Mouse (Mus musculus): Measurements from ENCODE around the gene Ly6g6c.

- peak; percentile 96 for TF ChIP-seq CTCF (IDR thresholded peaks at IDR 0.05; ENCODE audit: control insufficient read depth, insufficient read depth, insufficient replicate concordance, low read depth, low read length)
- no peak for TF ChIP-seq POLR2A (IDR thresholded peaks at IDR 0.05; ENCODE audit: control insufficient read depth, low read depth, low read length)
Measured at GRCm38 (mm10) chr17:35021163-35021808, 43.9 kb upstream of the Ly6g6c start.
